Mouse (Mus musculus) thymus, postnatal 10 days (tissue): Measurements from ENCODE around the gene Bcap31.
"Not testable (repeated sequence)": the region's sequence is repeated elsewhere in the genome, so short reads cannot be mapped to it uniquely, and the experiment has no call there.

Experiments used
- DNase-seq, 2 experiments: peaks; one replicate each; pipeline ENCODE4 v3.0.0; 2021; ENCODE audit warnings: low spot score in 2 of 2

Bcap31 gene

DNA sequence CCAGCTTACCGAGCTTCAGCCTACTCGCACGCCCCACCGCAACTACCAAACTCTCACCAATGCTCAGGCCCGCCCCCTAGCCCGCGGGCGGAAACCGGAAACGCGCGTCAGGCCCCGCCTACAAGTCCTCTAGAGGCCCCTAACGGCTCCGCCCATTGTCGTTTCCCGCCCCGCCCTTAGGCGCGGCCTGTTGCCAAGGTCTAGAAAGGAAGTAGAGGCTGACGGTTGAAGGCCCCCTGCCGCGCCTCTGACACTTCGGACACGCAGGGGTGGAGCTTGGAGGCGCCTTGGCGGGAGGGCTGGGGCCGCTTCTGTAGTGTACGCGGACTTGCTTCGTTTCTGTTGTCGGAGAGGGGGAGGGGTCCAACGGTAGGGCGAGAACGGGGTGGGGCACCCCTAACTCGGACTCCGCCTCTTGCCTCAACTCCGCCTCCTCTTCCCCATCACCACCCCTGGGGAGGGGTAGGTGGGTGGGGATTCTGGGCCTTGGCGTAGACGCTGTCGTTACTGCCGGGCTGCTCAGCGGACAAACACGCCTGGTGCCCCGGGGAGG, at the start of gene Bcap31, which contains the start of gene Abcd1:
Gene Bcap31 (minus strand): TSS at position 67 of the 553 bp plus-strand sequence.
Gene Abcd1 (plus strand): TSS at position 489 of the 553 bp plus-strand sequence.
- DNase-seq = peak; percentile 92 to 95

DNA sequence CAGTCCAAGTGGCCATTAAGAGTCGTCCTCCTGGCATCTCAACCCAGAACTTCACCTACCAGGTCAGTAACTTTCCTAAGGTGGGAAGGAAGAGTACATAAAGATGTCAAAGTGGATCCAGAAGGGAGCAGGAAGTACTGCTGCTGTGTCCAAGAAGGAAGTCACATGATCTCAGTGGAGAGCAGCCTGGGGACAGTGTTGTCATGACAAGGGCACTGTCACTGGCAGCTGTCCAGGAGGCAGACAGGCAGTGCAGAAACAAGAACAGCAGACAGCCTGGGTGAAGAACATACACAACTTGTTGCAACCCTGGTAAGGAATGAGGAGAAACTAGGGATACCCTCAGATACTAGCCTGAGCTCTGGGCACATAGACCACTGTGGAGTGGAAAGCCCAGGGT, 49.3 kb upstream of the Bcap31 start:
- no peak for DNase-seq

GRCm38 (mm10) chrX:73758611-73759290, 42.8 kb upstream of the Bcap31 start:
- DNase-seq = no peak

DNA sequence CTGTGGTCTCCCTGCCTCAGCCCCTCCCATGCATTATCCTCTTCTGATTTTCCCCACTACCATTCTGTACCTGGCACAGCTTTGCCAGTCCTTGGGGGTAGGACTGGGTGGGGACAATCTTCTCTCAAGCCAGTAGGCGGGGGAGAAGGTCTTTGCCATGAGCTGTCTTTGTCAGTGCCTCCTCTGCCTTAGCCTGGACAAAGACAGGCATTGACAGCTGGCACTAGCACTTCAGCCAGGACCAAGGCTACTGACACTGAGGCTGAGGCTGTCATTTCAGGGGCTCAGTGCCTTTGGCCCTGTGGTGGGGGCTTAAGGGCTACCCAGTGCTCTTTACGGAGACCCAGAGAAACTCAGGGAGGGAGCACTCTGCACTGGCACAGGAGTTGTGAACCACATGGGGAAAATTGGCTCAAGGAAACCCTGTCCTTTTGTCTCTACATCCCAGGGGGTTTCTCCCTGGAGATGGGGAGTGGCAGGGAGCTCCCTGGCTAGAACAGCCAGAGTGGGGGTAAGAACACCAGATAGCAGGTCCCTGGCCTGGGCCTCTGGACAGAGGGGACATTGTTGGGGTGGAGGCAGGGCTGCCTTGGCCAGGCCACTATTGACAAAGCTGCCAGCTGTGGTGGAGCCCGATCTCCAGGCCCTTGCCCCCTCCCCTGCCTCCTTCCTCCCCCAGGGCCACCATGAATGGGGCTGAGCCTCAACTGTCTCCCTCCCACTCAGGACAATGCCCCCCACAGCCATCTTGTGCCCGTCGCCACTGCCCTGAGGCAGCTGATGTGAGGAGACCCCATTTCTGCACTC, 40.6 kb upstream of the Bcap31 start, which contains the start of gene Plxnb3:
Gene Plxnb3 (plus strand): TSS at position 757 of the 807 bp plus-strand sequence.
- DNase-seq = no peak

- no peak for DNase-seq
Measured at GRCm38 (mm10) chrX:73748977-73749376, 33.0 kb upstream of the Bcap31 start.

GRCm38 (mm10) chrX:73744774-73745481, 29.0 kb upstream of the Bcap31 start:
- no peak for DNase-seq

DNA sequence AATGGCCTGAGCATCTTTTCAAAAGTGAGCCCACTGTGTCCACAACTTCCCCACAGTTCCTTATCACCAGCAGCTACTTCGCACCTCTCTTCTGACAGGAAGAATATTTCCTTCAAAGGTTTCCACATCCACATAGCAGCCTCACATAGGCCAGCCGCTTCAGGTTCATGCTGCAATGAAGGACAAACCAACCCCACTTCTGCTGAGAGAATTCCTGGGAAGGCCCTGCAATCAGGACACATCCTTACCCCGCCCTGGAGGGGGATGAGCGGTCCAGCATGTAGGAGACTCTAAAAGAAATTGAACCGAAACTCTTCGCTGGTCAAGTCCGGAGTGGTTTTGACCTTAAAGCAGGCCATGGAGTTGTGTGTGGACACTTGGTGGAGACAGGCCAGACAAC, 23.9 kb upstream of the Bcap31 start:
- DNase-seq = not testable (repeated sequence)

GRCm38 (mm10) chrX:73739151-73739550, 23.2 kb upstream of the Bcap31 start:
- DNase-seq = no peak

DNA sequence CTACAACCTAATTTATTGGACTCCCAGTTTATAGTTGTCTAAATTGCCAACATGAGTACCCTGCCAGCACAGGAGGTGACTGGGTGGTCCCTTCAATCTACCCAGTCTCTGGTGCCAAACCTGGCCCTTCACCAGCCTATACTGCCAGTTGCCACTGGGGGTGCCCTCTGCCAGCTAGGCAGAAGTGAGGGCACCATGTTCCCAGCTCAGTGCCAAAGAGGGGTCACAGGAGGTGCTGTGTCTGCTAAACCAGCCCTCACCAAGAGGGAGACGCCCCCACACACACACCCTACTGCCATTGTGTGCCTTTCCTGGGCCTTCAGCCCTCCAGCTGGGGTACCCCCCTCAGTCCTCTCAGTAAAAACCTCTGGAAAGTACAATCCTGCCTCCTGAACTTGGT, 22.2 kb upstream of the Bcap31 start:
- DNase-seq = no peak

DNA sequence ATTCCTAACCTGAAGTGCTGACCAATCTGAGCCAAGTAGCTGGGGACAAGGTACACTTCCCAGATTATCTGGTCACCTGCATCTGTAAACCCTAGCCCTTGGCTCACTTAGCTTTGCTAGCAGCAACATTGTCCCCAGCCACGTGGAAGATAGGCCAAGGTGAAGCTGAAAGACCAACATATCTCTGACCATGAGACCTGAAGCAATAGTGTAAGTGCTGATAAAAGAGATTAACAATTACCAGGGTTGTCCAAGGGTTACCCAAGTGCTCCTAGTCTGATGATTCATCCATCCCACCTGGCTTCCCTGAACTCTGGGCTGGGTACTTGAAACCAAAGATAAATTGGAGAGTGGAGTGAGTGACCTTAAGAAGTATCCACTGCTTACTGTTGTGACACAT, 14.9 kb upstream of the Bcap31 start:
- DNase-seq = no peak

- DNase-seq = peak; percentile 18 to 36
Measured at GRCm38 (mm10) chrX:73718686-73719362, 2.8 kb upstream of the Bcap31 start.

DNA sequence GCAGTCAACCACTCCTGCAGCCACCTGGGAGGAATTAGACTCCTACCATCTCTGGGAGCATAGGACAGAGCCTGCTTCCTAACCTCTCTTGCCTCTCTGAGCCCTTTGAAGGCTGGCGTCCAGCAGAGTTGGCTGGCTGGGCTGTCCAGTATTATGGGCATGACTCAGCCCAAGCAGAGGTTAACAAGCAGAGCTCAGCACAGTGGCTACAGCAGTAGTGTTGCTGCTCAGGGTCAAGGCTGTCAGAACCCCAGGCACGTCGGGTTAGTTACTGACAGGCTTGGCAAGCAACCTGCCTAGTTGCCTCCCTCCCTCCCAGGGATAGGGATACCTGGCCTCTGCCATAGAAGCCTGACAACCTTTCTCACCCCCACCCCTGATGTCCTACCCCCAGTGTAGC, 2.3 kb upstream of the Bcap31 start:
- no peak for DNase-seq

GRCm38 (mm10) chrX:73717667-73718066, 1.7 kb upstream of the Bcap31 start:
- DNase-seq = peak; percentile 28 to 33

- peak in 1 of 2 experiments; percentile 14 for DNase-seq
Measured at GRCm38 (mm10) chrX:73716709-73717545, 952 bp upstream of the Bcap31 start.

DNA sequence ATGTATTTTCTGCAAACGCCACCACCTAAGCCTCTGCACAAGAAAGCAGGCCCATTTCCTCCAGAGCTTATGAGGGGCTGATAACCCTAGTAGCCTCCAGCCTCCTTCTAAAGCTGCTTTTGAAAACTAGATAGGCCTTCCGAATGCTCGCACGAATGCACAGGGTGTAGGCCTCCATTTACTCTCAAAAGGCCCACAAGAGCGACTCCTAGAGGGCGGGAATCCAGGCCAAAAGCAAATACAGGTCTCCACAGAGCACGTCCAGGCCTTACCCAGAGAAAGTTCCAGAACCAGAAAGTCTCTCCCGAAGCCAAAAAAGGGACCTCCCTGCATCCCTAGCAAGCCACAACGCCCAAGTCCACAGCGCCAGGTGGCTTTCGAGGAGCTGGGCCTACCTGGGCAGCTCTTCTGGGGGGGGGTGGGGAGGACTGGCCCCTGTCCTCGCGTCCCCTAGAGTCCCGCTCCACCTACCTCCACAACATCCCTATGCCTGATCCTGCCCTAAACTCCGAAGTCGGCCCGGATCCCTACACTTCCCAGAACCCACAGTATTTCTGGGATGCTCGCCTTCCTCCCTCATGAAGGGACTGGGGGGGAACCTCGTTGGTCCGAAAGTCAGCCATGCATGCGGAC, 383 bp downstream of the Bcap31 start:
- DNase-seq = peak; percentile 38 to 43

DNA sequence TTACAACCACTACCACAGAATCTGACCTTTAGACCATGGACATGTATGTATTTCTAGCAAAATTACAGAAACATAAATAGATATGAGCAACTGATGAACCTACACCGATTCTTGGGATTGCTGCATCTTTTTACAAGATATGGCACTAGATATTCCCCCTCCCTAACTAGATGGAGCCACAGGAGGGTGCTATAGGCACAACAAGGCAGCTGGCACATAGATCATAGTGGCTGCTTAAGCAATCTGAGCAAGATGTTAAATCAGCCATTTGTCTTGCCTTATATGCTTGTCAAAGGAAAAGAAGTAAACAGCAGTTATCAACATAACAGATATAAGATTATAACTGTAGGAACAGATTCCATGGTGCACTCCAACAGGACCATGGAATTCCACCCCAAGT, 15.5 kb downstream of the Bcap31 start:
- peak in 1 of 2 experiments; percentile 9 for DNase-seq

GRCm38 (mm10) chrX:73690917-73691629, 24.9 kb downstream of the Bcap31 start:
- peak in 1 of 2 experiments; percentile 49 for DNase-seq

DNA sequence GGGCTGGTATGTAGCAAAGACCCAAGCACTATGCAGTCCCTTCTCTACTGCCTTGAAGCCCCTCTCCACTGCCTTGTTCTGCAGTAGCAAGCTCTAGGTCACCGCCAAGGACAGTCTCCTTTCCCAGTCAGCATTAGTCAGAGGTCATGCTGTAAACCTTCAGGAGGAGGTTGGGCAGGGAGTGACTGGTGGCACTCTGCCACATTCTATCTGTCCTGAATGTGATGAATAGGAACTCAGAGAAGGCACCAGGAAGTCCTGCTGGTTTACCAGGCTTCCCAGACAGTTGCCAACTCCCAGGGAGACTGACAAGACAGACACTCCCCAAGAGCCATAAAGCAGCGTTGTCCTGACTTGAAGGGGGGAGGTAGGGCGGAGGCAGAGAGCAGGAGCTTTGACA, 30.3 kb downstream of the Bcap31 start:
- no peak for DNase-seq

DNA sequence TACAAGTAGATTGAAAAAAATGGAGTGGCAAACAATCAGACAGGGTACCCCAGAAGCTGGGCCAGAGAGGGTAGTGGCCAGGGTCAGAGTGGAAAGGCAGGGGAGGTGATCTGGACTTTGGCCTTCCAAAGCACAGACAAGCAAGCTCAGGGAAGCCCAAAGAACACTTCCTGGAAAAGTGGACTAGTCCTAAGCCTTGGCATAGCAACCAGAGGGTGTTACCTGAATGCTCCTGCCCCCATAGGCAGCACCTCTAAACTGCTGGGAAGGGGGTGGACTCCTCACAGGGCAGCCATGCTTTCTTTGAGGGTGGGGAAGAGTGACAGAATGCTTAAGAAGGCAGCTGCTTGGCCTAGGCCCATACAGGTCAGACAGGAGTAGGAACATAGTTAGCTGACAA, 31.0 kb downstream of the Bcap31 start:
- DNase-seq = no peak
